Mouse (Mus musculus): ENCODE results near the gene Card19.
A peak's percentile ranks its signal among the peaks of the same experiment; 100 is the strongest.

Card19 gene

DNA sequence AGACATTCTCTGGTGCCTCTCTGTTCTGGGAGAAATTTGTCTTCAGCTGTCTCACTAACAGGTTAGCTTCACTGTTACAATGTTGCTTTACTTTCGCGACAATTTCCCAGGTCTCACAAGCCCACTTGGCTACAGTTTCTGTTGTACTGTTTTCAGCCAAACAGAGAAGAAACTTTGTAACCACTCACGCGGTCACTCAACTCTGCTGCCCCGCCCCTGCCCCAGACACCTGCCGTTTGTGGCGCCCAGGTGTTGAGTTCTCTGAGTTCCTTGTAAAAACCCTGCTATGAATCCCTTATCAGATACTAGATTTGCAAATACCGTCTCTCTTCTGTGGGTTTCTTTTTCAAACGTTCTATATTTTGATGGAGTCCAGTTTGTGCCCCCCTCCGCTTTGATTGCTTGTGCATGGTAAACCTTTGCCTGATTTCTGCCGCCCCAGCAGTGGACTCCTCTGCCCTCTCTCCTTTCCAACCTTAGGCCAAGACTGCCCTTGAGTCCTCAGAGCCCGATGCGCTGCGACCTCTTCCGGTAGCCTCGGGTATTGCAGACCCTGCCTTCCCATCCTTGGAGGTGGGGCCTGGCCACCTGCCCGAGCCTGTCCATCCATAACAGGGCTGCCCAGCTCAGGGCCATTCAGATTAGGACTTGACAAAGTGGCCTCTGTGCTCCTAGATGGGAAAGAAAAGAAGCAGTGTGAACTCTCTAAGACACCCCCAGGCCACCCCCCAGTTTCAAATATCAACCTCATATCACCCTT is 46.2 kb downstream of the Card19 start:
- peak; percentile 79 for DNase-seq

- DNase-seq = no peak
Measured at GRCm38 (mm10) chr13:49167081-49167480, 48.8 kb downstream of the Card19 start.

- DNase-seq = no peak
Measured at GRCm38 (mm10) chr13:49163645-49164044, 52.2 kb downstream of the Card19 start.

GRCm38 (mm10) chr13:49162722-49163121 is 53.1 kb downstream of the Card19 start:
- DNase-seq = no peak

GRCm38 (mm10) chr13:49161236-49161635 is 54.6 kb downstream of the Card19 start:
- DNase-seq = no peak

- DNase-seq = peak; percentile 29
Measured at GRCm38 (mm10) chr13:49158040-49158713, 57.7 kb downstream of the Card19 start.

- no peak for DNase-seq
Measured at GRCm38 (mm10) chr13:49156645-49157044, 59.2 kb downstream of the Card19 start.

GRCm38 (mm10) chr13:49154621-49155020 is 61.2 kb downstream of the Card19 start:
- DNase-seq = no peak

DNA sequence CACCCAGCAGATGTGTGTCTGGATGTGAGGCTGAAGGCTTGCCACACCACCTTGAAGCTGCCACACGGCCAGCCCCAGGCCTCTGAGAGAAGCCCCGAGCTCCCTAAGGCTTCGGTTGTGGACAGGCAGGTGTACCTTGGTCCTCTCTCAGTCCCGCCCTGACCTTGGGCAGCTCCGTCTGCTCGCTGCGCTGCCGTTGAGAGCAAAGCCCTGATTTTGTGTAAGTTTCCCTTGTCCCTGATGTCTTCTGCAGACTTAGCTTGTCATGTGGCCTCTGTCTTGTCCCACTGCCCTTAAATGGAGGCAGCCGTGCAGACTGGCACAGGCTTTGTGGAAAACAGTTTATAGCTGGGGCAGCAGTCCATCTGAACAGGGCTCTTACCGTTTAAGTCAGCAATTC is 61.8 kb downstream of the Card19 start:
- no peak for DNase-seq

Data from right cerebral cortex, adult 18-20 months (tissue).